Mouse (Mus musculus) brain, embryonic 14.5 days (tissue): ENCODE measurements at regions not wholly inside any gene's neighbourhood (a gene's known extent, or its start where the extent isn't known, plus 50 kb on each side); places are given as distances from the start of the nearest gene placed in this dataset.

Source experiments
- CTCF ChIP-seq: fragments of 200-500 bp; IDR thresholded peaks from 2 replicates; pipeline ENCODE4 v1.5.1; 2012; ENCODE audit warnings: inconsistent platforms, mild to moderate bottlenecking, moderate library complexity, borderline replicate concordance; ENCODE audit not compliant: insufficient read depth, insufficient read length; ENCODE audit errors: extremely low read depth
- POLR2A ChIP-seq: fragments of 200-500 bp; IDR thresholded peaks from 2 replicates; pipeline ENCODE4 v1.6.1; 2012; ENCODE audit warnings: mild to moderate bottlenecking, inconsistent platforms, borderline replicate concordance; ENCODE audit not compliant: poor library complexity, insufficient read depth, insufficient read length, severe bottlenecking; ENCODE audit errors: extremely low read depth

DNA sequence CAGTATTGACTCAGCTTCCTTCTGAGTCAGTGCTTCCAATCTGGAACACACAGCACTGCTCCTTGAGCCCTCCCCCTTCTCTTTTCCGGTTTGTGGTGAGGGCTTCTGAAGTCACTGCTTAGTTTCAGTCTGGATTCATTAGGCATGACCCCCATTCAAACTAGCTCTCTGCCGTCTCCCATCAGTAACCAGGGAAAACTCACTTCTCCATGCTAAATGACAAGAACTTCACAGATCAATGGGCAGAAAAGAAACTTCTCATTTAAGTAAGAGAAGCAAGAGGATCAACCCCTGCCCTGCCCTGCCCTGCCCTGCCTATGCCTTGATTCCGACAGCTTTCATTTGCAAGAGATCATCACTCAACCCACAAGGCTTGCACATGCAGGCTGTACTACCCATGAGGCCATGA lies 82.9 kb upstream of the Nck2 start:
- TF ChIP-seq CTCF, result no peak
- no peak for TF ChIP-seq POLR2A
